Mouse (Mus musculus): ENCODE data around the gene Fam221a. TPM values are rescaled to one million over a fixed set of nuclear protein-coding genes. Genes with fewer than 3 reads are reported as not detected.

Fam221a gene
- polyA plus RNA-seq (2012; fragmentation: generic; extraction: Trizol): not detected

DNA sequence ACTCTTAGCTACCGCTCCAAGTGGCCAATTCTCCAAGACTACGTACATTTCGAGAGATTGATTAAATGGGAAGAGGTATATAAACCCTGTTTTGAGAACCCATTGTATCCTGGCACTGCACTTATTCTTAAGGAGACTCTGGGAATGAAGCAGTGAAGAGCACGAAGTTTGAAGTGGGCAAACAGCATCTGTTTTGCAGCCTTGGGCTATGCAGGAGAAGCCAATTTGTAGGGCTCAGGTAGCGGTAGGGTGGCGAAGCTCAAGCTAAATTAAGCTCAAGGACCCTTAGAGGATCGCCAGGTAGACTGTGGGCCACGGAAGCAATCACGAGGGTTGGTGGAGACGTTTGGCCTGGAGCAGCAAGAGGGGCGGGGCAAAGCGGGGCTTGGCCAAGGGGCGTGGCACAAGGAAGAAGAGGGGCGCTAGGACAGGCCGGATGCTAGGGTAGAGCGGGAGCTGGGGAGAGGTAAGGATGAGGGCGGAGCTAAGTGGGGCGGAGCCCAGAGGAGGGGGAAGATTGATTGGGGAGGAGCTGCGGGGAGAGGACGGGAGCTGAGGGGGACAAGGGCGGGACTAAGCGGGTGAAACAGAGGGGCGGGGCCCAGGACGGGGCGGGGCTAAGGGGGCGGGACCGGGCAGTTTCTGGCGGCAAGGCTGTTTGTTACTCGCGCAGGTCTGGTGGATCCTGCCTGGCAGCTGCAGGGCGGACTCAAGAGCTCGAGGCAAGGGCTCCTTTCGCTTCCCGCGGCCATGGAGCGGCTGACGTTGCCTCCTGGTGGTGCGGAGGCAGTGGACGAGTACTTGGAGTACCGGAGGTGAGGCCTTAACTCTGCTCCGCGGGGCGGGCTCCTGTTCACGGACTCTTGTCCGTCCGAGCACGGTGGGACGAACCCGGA, at the start of gene Fam221a:
TSS of gene Fam221a (plus strand) at position 581 of the 896 bp plus-strand sequence.

GRCm38 (mm10) chr6:49318966-49319594, 48.5 kb upstream of the Fam221a start, which contains the start of gene Ccdc126:
Gene Ccdc126 (plus strand): TSS chr6:49319274.

GRCm38 (mm10) chr6:49395316-49395715, 27.8 kb downstream of the Fam221a start, which contains the start of gene Stk31:
Gene Stk31 (plus strand): TSS chr6:49395604.

Other genes with a start within 250 kb of the Fam221a start
- gene Igf2bp3, start 152.8 kb upstream of the Fam221a start, polyA plus RNA-seq (2012; fragmentation: generic; extraction: Trizol): under 1 TPM; 0.02 to 0.37 TPM
- gene Tra2a, start 103.7 kb upstream of the Fam221a start, polyA plus RNA-seq (2012; fragmentation: generic; extraction: Trizol): 10 to 100 TPM in 1 of 2 experiments, 1 to 10 TPM in 1; 4.5 to 26.6 TPM
- gene Ccdc126, start 48.5 kb upstream of the Fam221a start, polyA plus RNA-seq (2012; fragmentation: generic; extraction: Trizol): 1 to 10 TPM in 1 of 2 experiments, under 1 TPM in 1; 0.20 to 2.0 TPM
- not detected for gene Stk31, start 27.9 kb downstream of the Fam221a start, polyA plus RNA-seq (2012; fragmentation: generic; extraction: Trizol)